Mouse (Mus musculus) stomach, postnatal 0 days (tissue): Measurements from ENCODE around the gene Serpinb11. TPM values are rescaled to one million over a fixed set of nuclear protein-coding genes. Genes with fewer than 3 reads are reported as not detected.

ENCODE experiments used
- ATAC-seq: fragments of 200-750 bp; cut with Nextera tagmentation; 2 replicates; pipeline ENCODE4 v1.8.0; 2017; ENCODE audit not compliant: low FRiP score, low TSS enrichment
- DNase-seq: peaks from one replicate; pipeline ENCODE4 v3.0.0-alpha.2; 2016; ENCODE audit warnings: low spot score
- H3K27ac ChIP-seq: fragments of 300-500 bp; sonication (generic); replicated peaks from 2 replicates; pipeline ENCODE4 v1.5.1; 2014; ENCODE audit warnings: mild to moderate bottlenecking, control low read depth
- H3K27me3 ChIP-seq: fragments of 300-500 bp; sonication (generic); 2 replicates; pipeline ENCODE4 v1.6.1; 2014; ENCODE audit warnings: low read length; ENCODE audit not compliant: control insufficient read depth, insufficient read depth
- H3K36me3 ChIP-seq: fragments of 300-500 bp; sonication (generic); 2 replicates; pipeline ENCODE4 v1.6.1; 2014; ENCODE audit warnings: low read length, mixed read lengths; ENCODE audit not compliant: control insufficient read depth, insufficient read depth
- H3K4me1 ChIP-seq: fragments of 300-500 bp; sonication (generic); replicated peaks from 2 replicates; pipeline ENCODE4 v1.6.1; 2014; ENCODE audit warnings: antibody characterized with exemption; ENCODE audit not compliant: control insufficient read depth, insufficient read depth
- H3K4me2 ChIP-seq: fragments of 300-500 bp; sonication (generic); replicated peaks from 2 replicates; pipeline ENCODE4 v1.6.1; 2014; ENCODE audit warnings: low read depth, mild to moderate bottlenecking, control low read depth, moderate library complexity
- H3K4me3 ChIP-seq: fragments of 300-500 bp; sonication (generic); 2 replicates; pipeline ENCODE4 v1.5.1; 2014; ENCODE audit warnings: low read depth, low read length, control low read depth
- H3K9ac ChIP-seq: fragments of 300-500 bp; sonication (generic); 2 replicates; pipeline ENCODE4 v1.6.1; 2014; ENCODE audit warnings: mild to moderate bottlenecking, low read length, control low read depth, mixed read lengths
- H3K9me3 ChIP-seq: fragments of 300-500 bp; sonication (generic); 2 replicates; pipeline ENCODE4 v1.6.1; 2016; ENCODE audit warnings: low read length; ENCODE audit not compliant: control insufficient read depth
- CTCF ChIP-seq: IDR thresholded peaks from 2 replicates; pipeline ENCODE4 v1.5.1; 2016; ENCODE audit warnings: antibody characterized with exemption, low read depth, mild to moderate bottlenecking, moderate library complexity
- EP300 ChIP-seq: optimal IDR thresholded peaks from 2 replicates; pipeline ENCODE3; 2016; ENCODE audit warnings: antibody characterized with exemption
- WGBS: fragments of 180-500 bp; shearing (Covaris S2); extraction: QIAGEN DNeasy Blood & Tissue Kit; methylation state at CpG from one replicate; pipeline ENCODE4 v1.1.7; 2014; 5-methylcytosine and 5-hydroxymethylcytosine counted together
- polyA plus RNA-seq: library from polyadenylated mRNA; unstranded; fragments of >200 nt; fragmentation: Nextera tagmentation; extraction: Ambion mirVana; gene quantifications from 2 replicates; pipeline ENCODE4 v1.2.1, GENCODE M21; 2015

The Serpinb11 gene
- polyA plus RNA-seq, 1 experiment from 2014 or later = 16.2 TPM

- Histone ChIP-seq H3K36me3 (no peaks in the 10 kb centered on the region), H3K9ac (no peak overlapping the region), H3K27ac (no peak overlapping the region), H3K9me3 (no peaks in the 10 kb centered on the region), H3K27me3 (no peaks in the 10 kb centered on the region), H3K4me3 (no peak overlapping the region), H3K4me2 (no peak overlapping the region), H3K4me1 (no peaks in the 10 kb centered on the region)
- 87% methylated on average over 9 of the region's 9 CpGs for WGBS
- DNase-seq (no peak), ATAC-seq (no peak)
- no peak for TF ChIP-seq CTCF
- no peak for TF ChIP-seq EP300
These were observed 23.5 kb downstream of the Serpinb11 start for GRCm38 (mm10) chr1:107384532-107384931.

- no peak for ATAC-seq
These were observed 28.8 kb downstream of the Serpinb11 start for GRCm38 (mm10) chr1:107389753-107390152.

GRCm38 (mm10) chr1:107397481-107397880, 36.5 kb downstream of the Serpinb11 start:
- Histone ChIP-seq H3K4me1 (no peaks in the 10 kb centered on the region), H3K4me2 (no peak overlapping the region), H3K4me3 (no peak overlapping the region), H3K27ac (no peak overlapping the region), H3K9ac (no peak overlapping the region), H3K27me3 (no peaks in the 10 kb centered on the region), H3K9me3 (no peaks in the 10 kb centered on the region), H3K36me3 (no peaks in the 10 kb centered on the region)
- no peak for ATAC-seq
- TF ChIP-seq EP300 (no peak), CTCF (no peak)
- WGBS = 55% methylated on average over 1 of the region's 1 CpGs
- DNase-seq = no peak

More at GRCm38 (mm10) chr1:107389753-107390152, 28.8 kb downstream of the Serpinb11 start:
- no peak overlapping the region for H3K4me3 ChIP-seq
- no peaks in the 10 kb centered on the region for H3K36me3 ChIP-seq
- H3K9ac ChIP-seq = no peak overlapping the region
- TF ChIP-seq EP300 = no peak
- TF ChIP-seq CTCF = no peak
- DNase-seq = no peak
- WGBS = 64% methylated on average over 2 of the region's 2 CpGs
- no peaks in the 10 kb centered on the region for H3K27me3 ChIP-seq
- no peaks in the 10 kb centered on the region for H3K9me3 ChIP-seq
- H3K27ac ChIP-seq = no peak overlapping the region
- H3K4me2 ChIP-seq = no peak overlapping the region
- no peaks in the 10 kb centered on the region for H3K4me1 ChIP-seq

GRCm38 (mm10) chr1:107399355-107399754, 38.4 kb downstream of the Serpinb11 start, which contains the start of gene Serpinb7:
Gene Serpinb7, plus strand, starts transcription at chr1:107399655.
- H3K4me2 ChIP-seq = no peak within 1 kb of the TSS
- no peak for ATAC-seq
- DNase-seq = no peak
- WGBS = 75% methylated on average over 3 of the region's 3 CpGs
- H3K27ac ChIP-seq = no peak within 1 kb of the TSS
- no peaks in the 10 kb centered on the region for H3K4me1 ChIP-seq
- TF ChIP-seq EP300 (no peak), CTCF (no peak)
- no peaks in the 10 kb centered on the region for H3K27me3 ChIP-seq
- no peaks in the 10 kb centered on the region for H3K36me3 ChIP-seq
- no peak within 1 kb of the TSS for H3K9ac ChIP-seq
- no peak within 1 kb of the TSS for H3K4me3 ChIP-seq
- H3K9me3 ChIP-seq = no peaks in the 10 kb centered on the region

GRCm38 (mm10) chr1:107402082-107402481, 41.1 kb downstream of the Serpinb11 start:
- WGBS = 70% methylated on average over 4 of the region's 4 CpGs
- Histone ChIP-seq H3K4me3 (no peak overlapping the region), H3K4me1 (no peaks in the 10 kb centered on the region), H3K9me3 (no peaks in the 10 kb centered on the region), H3K9ac (no peak overlapping the region), H3K27ac (no peak overlapping the region), H3K36me3 (no peaks in the 10 kb centered on the region), H3K27me3 (no peaks in the 10 kb centered on the region), H3K4me2 (no peak overlapping the region)
- ATAC-seq (no peak), DNase-seq (no peak)
- TF ChIP-seq EP300 (no peak), CTCF (no peak)

- Histone ChIP-seq H3K9me3 (no peaks in the 10 kb centered on the region), H3K9ac (no peak overlapping the region), H3K4me1 (no peaks in the 10 kb centered on the region), H3K27ac (no peak overlapping the region), H3K4me2 (no peak overlapping the region), H3K4me3 (no peak overlapping the region), H3K27me3 (no peaks in the 10 kb centered on the region), H3K36me3 (no peaks in the 10 kb centered on the region)
- TF ChIP-seq CTCF (no peak), EP300 (no peak)
- ATAC-seq (no peak), DNase-seq (no peak)
- 3% methylated on average over 1 of the region's 1 CpGs for WGBS
These were observed 53.7 kb downstream of the Serpinb11 start for GRCm38 (mm10) chr1:107414650-107415049.
